Mouse (Mus musculus) liver, postnatal 0 days (tissue): Measurements from ENCODE around the gene Alg9.

Source experiments
- CTCF ChIP-seq: sonication (generic); IDR thresholded peaks from 2 replicates; pipeline ENCODE4 v1.5.1; 2016; ENCODE audit warnings: antibody characterized with exemption, low read depth
- EP300 ChIP-seq: IDR thresholded peaks from 2 replicates; pipeline ENCODE4 v1.6.1; 2016; ENCODE audit warnings: antibody characterized with exemption, low read depth, mild to moderate bottlenecking

DNA sequence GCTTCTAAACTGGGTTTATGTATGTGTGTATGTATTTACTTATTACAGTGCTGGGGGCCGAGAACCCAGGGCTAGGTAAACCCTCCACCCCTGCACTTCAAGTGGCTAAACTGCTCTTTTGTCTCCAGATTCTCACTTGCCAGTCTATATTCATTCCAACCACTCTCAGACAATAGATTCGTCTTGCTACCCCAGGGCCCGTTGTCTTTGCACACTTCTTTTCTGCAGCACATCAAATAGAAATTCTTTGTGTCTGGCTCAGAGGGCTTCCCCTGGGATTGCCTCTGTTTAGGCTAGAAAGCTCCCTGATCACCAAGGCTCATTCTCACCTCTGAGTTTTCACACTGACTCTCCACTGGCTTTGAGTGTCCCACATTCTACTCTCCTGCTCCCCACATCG lies 42.3 kb upstream of the Alg9 start:
- no peak for TF ChIP-seq CTCF
- no peak for TF ChIP-seq EP300
